Mouse (Mus musculus): ENCODE measurements around the gene Klf13. TPM values are rescaled to one million over a fixed set of nuclear protein-coding genes. Genes with fewer than 3 reads are reported as not detected.

Klf13 gene
- 41.8 and 46.9 TPM in 2 replicates for total RNA-seq (2015; ENCODE audit: low replicate concordance)
- total RNA-seq (2017; ENCODE audit: low replicate concordance): 53.8 and 60.1 TPM in 2 replicates

- ATAC-seq (replicated peaks; ENCODE audit: low FRiP score, poor library complexity, severe bottlenecking): peak; percentile 71
Measured at GRCm38 (mm10) chr7:63938914-63939396, at the start of gene Klf13. Gene Klf13, minus strand, starts transcription at chr7:63938915.

- no peak for ATAC-seq (replicated peaks; ENCODE audit: low FRiP score, poor library complexity, severe bottlenecking)
Measured at GRCm38 (mm10) chr7:63988391-63988790, 49.7 kb upstream of the Klf13 start.

- ATAC-seq (replicated peaks; ENCODE audit: low FRiP score, poor library complexity, severe bottlenecking): no peak
Measured at GRCm38 (mm10) chr7:63986407-63987182, 47.9 kb upstream of the Klf13 start.

- ATAC-seq (replicated peaks; ENCODE audit: low FRiP score, poor library complexity, severe bottlenecking): no peak
Measured at GRCm38 (mm10) chr7:63985696-63986406, 47.1 kb upstream of the Klf13 start.

GRCm38 (mm10) chr7:63985266-63985665 lies 46.6 kb upstream of the Klf13 start:
- no peak for ATAC-seq (replicated peaks; ENCODE audit: low FRiP score, poor library complexity, severe bottlenecking)

- no peak for ATAC-seq (replicated peaks; ENCODE audit: low FRiP score, poor library complexity, severe bottlenecking)
Measured at GRCm38 (mm10) chr7:63984329-63984728, 45.6 kb upstream of the Klf13 start.

GRCm38 (mm10) chr7:63977631-63978030 lies 38.9 kb upstream of the Klf13 start:
- no peak for ATAC-seq (replicated peaks; ENCODE audit: low FRiP score, poor library complexity, severe bottlenecking)

GRCm38 (mm10) chr7:63970986-63971385 lies 32.3 kb upstream of the Klf13 start:
- no peak for ATAC-seq (replicated peaks; ENCODE audit: low FRiP score, poor library complexity, severe bottlenecking)

- ATAC-seq (replicated peaks; ENCODE audit: low FRiP score, poor library complexity, severe bottlenecking): no peak
Measured at GRCm38 (mm10) chr7:63969941-63970340, 31.2 kb upstream of the Klf13 start.

- ATAC-seq (replicated peaks; ENCODE audit: low FRiP score, poor library complexity, severe bottlenecking): no peak
Measured at GRCm38 (mm10) chr7:63965635-63966418, 27.1 kb upstream of the Klf13 start.

GRCm38 (mm10) chr7:63965135-63965534 lies 26.4 kb upstream of the Klf13 start:
- peak; percentile 76 for ATAC-seq (replicated peaks; ENCODE audit: low FRiP score, poor library complexity, severe bottlenecking)

GRCm38 (mm10) chr7:63964121-63964520 lies 25.4 kb upstream of the Klf13 start:
- no peak for ATAC-seq (replicated peaks; ENCODE audit: low FRiP score, poor library complexity, severe bottlenecking)

- no peak for ATAC-seq (replicated peaks; ENCODE audit: low FRiP score, poor library complexity, severe bottlenecking)
Measured at GRCm38 (mm10) chr7:63963632-63964031, 24.9 kb upstream of the Klf13 start.

GRCm38 (mm10) chr7:63957872-63958640 lies 19.3 kb upstream of the Klf13 start:
- ATAC-seq (replicated peaks; ENCODE audit: low FRiP score, poor library complexity, severe bottlenecking): no peak

GRCm38 (mm10) chr7:63956981-63957713 lies 18.4 kb upstream of the Klf13 start:
- ATAC-seq (replicated peaks; ENCODE audit: low FRiP score, poor library complexity, severe bottlenecking): no peak

- ATAC-seq (replicated peaks; ENCODE audit: low FRiP score, poor library complexity, severe bottlenecking): peak; percentile 94
Measured at GRCm38 (mm10) chr7:63956138-63956823, 17.6 kb upstream of the Klf13 start.

GRCm38 (mm10) chr7:63955440-63955839 lies 16.7 kb upstream of the Klf13 start:
- no peak for ATAC-seq (replicated peaks; ENCODE audit: low FRiP score, poor library complexity, severe bottlenecking)

Measured in erythroid progenitor cell, adult 5-6 weeks (primary cell).